Mouse (Mus musculus): ENCODE data around the gene Mprip. TPM values are rescaled to one million over a fixed set of nuclear protein-coding genes. Genes with fewer than 3 reads are reported as not detected.

Gene Mprip
- polyA plus RNA-seq, 1 experiment from 2014 or later = 75.3 TPM

DNA sequence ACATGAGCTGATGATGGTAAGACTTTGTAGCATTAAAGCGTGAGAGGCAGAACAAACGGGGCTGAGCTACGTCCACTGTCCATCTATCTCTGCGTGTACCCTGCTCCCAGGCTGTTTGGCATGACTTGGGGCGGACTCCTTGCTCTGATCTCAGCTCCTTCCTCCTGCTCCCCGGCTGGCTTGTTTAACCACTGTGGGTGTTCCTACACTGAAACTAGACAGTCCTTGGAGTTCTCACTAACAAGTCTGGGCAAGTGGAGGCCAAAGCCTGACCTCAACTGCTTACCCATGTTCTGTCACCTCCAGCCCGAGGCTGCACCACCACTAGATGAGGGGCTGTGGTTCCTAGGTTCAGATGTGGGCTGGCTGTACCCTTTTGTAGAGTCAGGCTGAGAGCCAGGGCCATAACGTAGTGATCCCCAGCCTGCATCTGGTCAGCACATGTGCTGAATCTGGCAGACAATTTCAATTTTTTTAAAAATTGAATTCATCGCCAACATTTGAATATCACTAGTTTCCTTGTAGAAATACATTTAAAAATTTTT, 25.8 kb upstream of the Mprip start:
- Histone ChIP-seq H3K9ac (no peak overlapping the region), H3K27me3 (replicated peaks) (no peaks in the 10 kb centered on the region), H3K9me3 (no peaks in the 10 kb centered on the region), H3K4me1 (peaks cover 15% of the 10 kb centered on the region; the same call in 1 of the 2 replicates), H3K36me3 (no peaks in the 10 kb centered on the region), H3K4me3 (replicated peaks) (no peak overlapping the region), H3K27ac (peak overlapping the region; percentile 68), H3K4me2 (no peak overlapping the region)
- ATAC-seq (ENCODE audit: insufficient read depth, low FRiP score, low read depth) = no peak
- WGBS = 58% methylated on average over 9 of the region's 9 CpGs

DNA sequence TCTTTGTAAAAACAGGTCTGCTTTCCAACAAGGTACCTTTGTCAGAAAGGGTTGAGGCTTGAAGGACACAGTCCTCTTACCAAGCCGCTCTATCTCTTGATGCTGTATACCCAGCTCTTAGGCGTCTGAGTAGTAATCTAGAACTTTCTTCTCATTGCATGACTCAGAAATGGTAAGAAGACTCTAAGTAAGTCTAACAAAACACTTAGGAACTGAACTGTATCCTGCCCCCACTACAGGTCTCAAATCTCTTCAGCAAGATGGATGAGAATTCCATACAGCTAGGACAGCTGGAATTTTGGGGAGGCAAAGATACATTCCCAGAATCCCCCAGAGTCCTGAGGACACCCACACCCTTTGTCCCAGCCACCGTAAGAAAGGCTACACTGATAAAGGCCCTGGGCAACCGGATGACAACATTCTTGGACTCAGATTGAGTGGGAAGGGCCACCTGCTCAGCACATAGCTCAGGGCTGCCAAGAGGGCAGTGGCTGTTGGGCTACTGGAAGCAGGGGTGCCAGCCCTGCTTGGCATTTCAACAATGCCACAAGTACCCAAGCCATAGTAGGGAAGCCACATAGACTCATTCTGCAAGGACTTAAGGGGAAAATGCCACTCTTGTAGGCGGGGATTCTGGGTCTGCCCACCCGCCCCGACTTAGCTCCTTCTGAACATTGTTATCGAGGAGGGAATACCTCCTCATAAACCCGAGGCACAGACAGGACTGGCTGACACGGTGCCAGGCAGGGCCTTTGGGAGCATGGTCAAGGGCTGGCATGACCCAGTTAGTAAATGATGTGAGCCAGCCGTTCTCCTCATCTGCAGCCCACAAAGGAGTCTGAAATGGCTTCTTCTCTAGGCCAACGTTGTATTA, 25.0 kb upstream of the Mprip start:
- no peak for ATAC-seq (ENCODE audit: insufficient read depth, low FRiP score, low read depth)
- no peaks in the 10 kb centered on the region for H3K27me3 ChIP-seq (replicated peaks)
- no peak overlapping the region for H3K4me2 ChIP-seq
- H3K4me3 ChIP-seq (replicated peaks) = no peak overlapping the region
- H3K27ac ChIP-seq = no peak overlapping the region
- no peak overlapping the region for H3K9ac ChIP-seq
- WGBS = 77% methylated on average over 12 of the region's 12 CpGs
- H3K9me3 ChIP-seq = no peaks in the 10 kb centered on the region
- peaks cover 15% of the 10 kb centered on the region; the same call in 1 of the 2 replicates for H3K4me1 ChIP-seq
- H3K36me3 ChIP-seq = no peaks in the 10 kb centered on the region

DNA sequence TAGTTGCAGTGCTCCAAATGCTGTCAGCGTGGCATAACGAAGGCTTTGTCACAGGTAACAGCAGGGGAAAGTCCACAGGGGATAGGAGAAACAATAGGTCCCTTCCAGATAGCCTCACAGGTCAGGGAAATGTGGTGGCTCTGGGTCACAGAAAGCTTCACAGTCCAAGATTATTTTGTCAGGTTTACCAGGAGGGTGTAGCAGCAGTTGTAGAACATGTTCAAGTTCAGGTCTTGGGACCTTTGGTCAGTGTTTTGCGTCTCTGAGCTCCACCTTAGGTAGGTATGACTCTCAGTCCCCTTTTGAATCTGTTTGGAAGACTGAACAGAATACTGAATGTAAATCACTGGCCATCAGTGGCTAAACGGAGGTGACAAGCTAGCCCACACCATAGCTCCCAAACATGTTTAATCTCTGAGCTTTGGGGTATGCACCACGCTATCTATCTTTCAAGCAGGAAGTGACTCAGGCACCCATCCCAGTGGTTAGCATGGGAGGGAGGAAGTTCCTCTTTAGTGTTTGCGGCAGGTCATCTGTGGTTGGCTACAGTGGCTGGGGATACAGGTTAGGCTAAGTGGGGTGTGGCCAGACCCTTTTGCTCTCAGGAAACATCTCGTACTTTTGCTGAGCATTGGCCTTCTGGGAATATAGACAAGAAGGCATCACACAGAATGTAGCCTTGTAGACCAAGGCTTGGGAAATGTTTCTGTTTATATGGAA, 24.2 kb upstream of the Mprip start:
- H3K4me2 ChIP-seq = no peak overlapping the region
- H3K36me3 ChIP-seq = no peaks in the 10 kb centered on the region
- H3K4me1 ChIP-seq = peaks cover 15% of the 10 kb centered on the region; the same call in 1 of the 2 replicates
- no peaks in the 10 kb centered on the region for H3K9me3 ChIP-seq
- H3K27me3 ChIP-seq (replicated peaks) = no peaks in the 10 kb centered on the region
- no peak overlapping the region for H3K9ac ChIP-seq
- 68% methylated on average over 7 of the region's 7 CpGs for WGBS
- no peak overlapping the region for H3K4me3 ChIP-seq (replicated peaks)
- no peak for ATAC-seq (ENCODE audit: insufficient read depth, low FRiP score, low read depth)
- H3K27ac ChIP-seq = no peak overlapping the region

DNA sequence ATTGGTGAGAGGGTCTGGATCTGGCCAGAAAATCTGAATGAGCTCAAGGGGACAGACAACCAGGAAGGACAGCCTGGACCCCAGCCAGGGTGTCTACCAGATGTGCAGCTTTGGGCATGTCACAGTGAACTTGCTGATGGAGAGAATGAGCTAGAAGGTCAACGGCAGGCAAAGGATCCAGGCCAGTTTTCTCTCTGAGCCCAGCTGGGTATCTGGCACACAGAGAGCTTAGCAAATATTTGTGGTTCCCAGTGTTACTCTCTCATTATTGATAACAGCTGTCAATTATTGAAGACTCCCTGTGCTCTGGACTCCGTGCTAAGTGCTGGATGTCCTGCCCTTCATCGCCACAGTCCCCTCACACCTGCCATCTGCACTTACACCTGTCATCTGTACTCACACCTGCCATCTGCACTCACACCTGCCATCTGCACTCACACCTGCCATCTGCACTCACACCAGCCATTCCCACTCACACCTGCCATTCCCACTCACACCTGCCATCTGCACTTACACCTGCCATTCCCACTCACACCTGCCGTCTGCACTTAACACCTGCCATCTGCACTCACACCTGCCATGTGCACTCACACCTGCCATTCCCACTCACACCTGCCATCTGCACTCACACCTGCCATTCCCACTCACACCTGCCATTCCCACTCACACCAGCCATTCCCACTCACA, 21.0 kb upstream of the Mprip start:
- Histone ChIP-seq H3K27ac (no peak overlapping the region), H3K36me3 (no peaks in the 10 kb centered on the region), H3K9me3 (no peaks in the 10 kb centered on the region), H3K4me3 (replicated peaks) (no peak overlapping the region), H3K9ac (no peak overlapping the region), H3K27me3 (replicated peaks) (no peaks in the 10 kb centered on the region), H3K4me1 (peaks cover 13% of the 10 kb centered on the region; the same call in 1 of the 2 replicates), H3K4me2 (no peak overlapping the region)
- 0 out of 2 replicates have a peak, but pooled peaks have one; percentile 14 for ATAC-seq (ENCODE audit: insufficient read depth, low FRiP score, low read depth)
- 60% methylated on average over 4 of the region's 4 CpGs for WGBS

DNA sequence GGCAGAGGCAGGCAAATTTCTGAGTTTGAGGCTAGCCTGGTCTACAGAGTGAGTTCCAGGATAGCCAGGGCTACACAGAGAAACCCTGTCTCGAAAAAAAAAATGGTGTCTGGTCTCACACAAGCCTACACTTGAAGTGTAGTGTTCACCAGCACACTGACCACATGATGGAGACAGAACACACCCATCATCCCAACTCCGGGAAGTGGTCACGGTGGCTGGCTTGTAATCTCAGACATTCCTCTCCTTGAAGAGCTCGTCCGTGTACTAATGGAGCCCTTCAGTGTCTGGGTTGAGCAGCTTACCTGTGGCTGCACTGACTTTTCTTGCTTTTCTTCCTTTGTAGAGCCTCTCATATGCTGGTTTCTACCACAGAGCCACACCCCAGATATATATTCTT, 19.9 kb upstream of the Mprip start:
- H3K4me1 ChIP-seq = peaks cover 7% of the 10 kb centered on the region; the same call in 1 of the 2 replicates
- H3K9me3 ChIP-seq = no peaks in the 10 kb centered on the region
- no peak overlapping the region for H3K4me2 ChIP-seq
- H3K36me3 ChIP-seq = no peaks in the 10 kb centered on the region
- no peak overlapping the region for H3K9ac ChIP-seq
- 62% methylated on average over 5 of the region's 5 CpGs for whole genome bisulfite sequencing
- H3K27ac ChIP-seq = no peak overlapping the region
- H3K27me3 ChIP-seq (replicated peaks) = no peaks in the 10 kb centered on the region
- H3K4me3 ChIP-seq (replicated peaks) = no peak overlapping the region
- no peak for ATAC-seq (ENCODE audit: insufficient read depth, low FRiP score, low read depth)

DNA sequence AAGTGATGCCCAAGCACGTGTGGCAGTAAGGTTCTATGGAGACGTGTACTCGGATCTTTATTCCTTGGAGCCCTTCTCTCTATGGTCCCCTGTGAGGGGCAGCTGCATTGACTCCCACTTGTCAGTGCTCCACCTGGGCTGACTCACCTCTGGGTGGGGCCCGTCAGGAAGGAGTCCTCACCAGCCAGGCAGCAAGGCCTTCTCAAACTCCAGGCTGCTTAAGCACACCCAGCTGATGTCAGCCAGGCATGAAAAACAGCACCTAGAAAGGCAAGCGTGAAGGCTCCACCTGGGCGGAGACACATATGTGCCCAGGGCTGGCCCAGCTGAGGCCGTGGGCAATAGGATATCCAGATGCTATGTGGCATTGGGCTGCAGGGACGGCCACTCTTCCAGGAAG, 18.7 kb upstream of the Mprip start:
- Histone ChIP-seq H3K27me3 (replicated peaks) (no peaks in the 10 kb centered on the region; the same call in 1 of the 2 replicates), H3K9ac (no peak overlapping the region), H3K36me3 (no peaks in the 10 kb centered on the region), H3K27ac (no peak overlapping the region), H3K4me2 (no peak overlapping the region), H3K4me3 (replicated peaks) (no peak overlapping the region), H3K4me1 (0 out of 2 replicates have a peak, but pooled peaks cover 6% of the 10 kb centered on the region), H3K9me3 (no peaks in the 10 kb centered on the region)
- 71% methylated on average over 8 of the region's 8 CpGs for WGBS
- ATAC-seq (ENCODE audit: insufficient read depth, low FRiP score, low read depth) = no peak

DNA sequence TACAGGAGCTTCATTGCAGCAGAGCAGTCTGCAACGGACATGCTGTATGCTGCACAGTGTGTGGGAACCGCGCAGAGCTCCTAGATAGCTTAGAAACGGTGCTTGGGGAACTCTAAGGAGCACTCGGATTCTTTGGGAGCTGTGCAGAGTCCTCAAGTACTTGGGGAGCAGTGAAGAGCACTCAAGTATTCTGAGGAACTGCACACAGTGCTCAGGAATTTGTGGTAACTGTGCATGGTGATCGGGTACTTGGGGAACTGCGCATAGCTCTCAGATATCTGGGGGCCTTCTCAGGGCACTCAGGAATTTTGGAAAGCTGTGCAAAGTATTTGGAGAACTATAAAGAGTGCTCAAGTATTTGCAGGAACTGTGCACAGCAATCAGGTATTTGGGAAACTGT, 16.1 kb upstream of the Mprip start:
- no peak for ATAC-seq (ENCODE audit: insufficient read depth, low FRiP score, low read depth)
- Histone ChIP-seq H3K36me3 (no peaks in the 10 kb centered on the region), H3K4me3 (replicated peaks) (no peak overlapping the region), H3K9me3 (no peaks in the 10 kb centered on the region), H3K27me3 (replicated peaks) (no peaks in the 10 kb centered on the region; the same call in 1 of the 2 replicates), H3K9ac (no peak overlapping the region), H3K4me2 (no peak overlapping the region), H3K4me1 (no peaks in the 10 kb centered on the region), H3K27ac (no peak overlapping the region)
- WGBS = 58% methylated on average over 7 of the region's 7 CpGs

DNA sequence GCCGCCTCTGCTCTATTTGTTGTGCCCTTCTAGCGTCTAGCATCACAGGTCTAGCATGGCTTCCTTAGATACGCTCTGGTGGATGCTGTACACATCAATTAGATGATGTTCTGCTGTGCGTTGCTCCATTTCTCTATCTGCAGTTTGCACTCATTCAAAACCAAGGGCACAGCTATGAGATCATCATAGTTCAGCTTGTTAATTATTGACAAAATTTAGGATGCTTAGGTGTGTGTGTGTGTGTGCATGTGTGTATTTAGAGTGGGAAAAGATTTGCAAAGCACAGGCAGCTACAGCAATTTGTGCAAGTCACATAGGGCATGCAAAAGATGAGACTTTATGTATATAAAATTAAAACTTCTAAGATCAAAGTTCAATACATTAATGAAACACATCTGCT, 12.0 kb upstream of the Mprip start:
- Histone ChIP-seq H3K4me3 (replicated peaks) (no peak overlapping the region), H3K9me3 (no peaks in the 10 kb centered on the region), H3K4me2 (no peak overlapping the region), H3K36me3 (no peaks in the 10 kb centered on the region), H3K9ac (no peak overlapping the region), H3K27ac (no peak overlapping the region), H3K4me1 (no peaks in the 10 kb centered on the region), H3K27me3 (replicated peaks) (no peaks in the 10 kb centered on the region; the same call in 1 of the 2 replicates)
- ATAC-seq (ENCODE audit: insufficient read depth, low FRiP score, low read depth) = no peak
- 61% methylated on average over 4 of the region's 4 CpGs for WGBS

DNA sequence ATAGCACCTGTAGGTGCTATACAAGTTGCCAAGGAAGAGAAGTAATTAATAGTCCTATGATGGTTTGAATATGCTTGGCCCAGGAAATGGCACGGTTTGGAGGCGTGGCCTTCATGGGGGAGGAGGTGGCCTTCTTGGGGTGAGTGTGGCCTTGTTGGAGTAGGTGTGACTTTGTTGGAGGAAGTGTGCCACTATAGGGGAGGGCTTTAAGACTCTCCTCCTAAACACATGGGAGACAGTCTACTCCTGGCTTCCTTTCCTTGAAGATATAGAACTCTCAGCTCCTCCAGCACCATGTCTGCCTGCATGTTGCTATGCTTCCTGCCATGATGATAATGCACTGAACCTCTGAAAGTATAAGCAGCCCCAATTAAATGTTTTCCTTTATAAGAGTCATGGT, 8.1 kb upstream of the Mprip start:
- ATAC-seq (ENCODE audit: insufficient read depth, low FRiP score, low read depth) = no peak
- Histone ChIP-seq H3K4me3 (replicated peaks) (no peak overlapping the region), H3K9me3 (no peaks in the 10 kb centered on the region)

DNA sequence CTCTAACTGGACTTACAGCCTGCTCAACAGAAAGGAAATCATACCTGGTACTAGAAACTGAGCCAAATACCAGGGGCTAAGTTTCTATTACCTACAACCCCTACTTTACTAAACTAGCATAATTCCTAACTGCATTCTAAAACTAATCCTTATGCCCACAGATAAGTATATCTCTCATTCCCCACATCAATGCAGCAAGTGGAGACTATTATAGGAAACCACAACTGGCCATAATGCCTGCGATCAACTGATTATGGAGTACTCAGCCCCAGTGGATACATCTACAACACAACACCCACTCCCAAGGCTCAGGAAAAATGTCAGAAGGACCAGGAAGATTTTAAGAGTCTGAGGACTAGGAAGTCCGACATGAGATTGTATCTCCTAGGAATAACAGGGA, 7.6 kb upstream of the Mprip start:
- no peak overlapping the region for H3K4me2 ChIP-seq
- no peaks in the 10 kb centered on the region for H3K4me1 ChIP-seq
- no peak overlapping the region for H3K4me3 ChIP-seq (replicated peaks)
- H3K36me3 ChIP-seq = no peaks in the 10 kb centered on the region
- H3K27me3 ChIP-seq (replicated peaks) = no peaks in the 10 kb centered on the region
- no peak overlapping the region for H3K27ac ChIP-seq
- ATAC-seq (ENCODE audit: insufficient read depth, low FRiP score, low read depth) = no peak
- H3K9ac ChIP-seq = no peak overlapping the region
- H3K9me3 ChIP-seq = no peaks in the 10 kb centered on the region
- WGBS = 91% methylated on average over 2 of the region's 2 CpGs

More for the DNA sequence above, 8.1 kb upstream of the Mprip start:
- no peak overlapping the region for H3K4me2 ChIP-seq
- no peak overlapping the region for H3K27ac ChIP-seq
- H3K36me3 ChIP-seq = no peaks in the 10 kb centered on the region
- H3K27me3 ChIP-seq (replicated peaks) = no peaks in the 10 kb centered on the region
- H3K9ac ChIP-seq = no peak overlapping the region
- 70% methylated on average over 2 of the region's 2 CpGs for WGBS
- no peaks in the 10 kb centered on the region for H3K4me1 ChIP-seq

DNA sequence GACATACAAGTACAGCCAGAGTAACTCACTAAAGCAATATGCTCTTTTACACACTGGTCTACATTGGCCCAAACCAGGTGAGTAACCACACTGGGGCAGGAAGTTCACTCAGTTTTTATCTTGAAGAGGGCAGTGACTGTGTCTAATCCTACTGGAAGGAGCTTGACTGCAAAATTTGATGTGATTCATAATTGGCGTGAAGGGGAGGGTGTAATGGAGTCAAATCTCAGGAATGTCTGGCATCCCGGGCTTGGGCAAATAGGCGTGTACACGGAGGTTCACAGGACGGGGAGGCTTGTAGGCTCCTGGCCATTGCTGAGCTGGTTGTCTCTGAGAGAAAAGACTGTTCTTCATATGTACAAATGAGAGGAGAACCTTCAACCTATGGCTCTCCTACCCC, 5.8 kb upstream of the Mprip start:
- Histone ChIP-seq H3K9me3 (no peaks in the 10 kb centered on the region), H3K9ac (no peak overlapping the region), H3K4me2 (no peak overlapping the region), H3K36me3 (no peaks in the 10 kb centered on the region), H3K27ac (no peak overlapping the region), H3K4me3 (replicated peaks) (no peak overlapping the region), H3K27me3 (replicated peaks) (no peaks in the 10 kb centered on the region), H3K4me1 (no peaks in the 10 kb centered on the region)
- peak; percentile 81 for ATAC-seq (ENCODE audit: insufficient read depth, low FRiP score, low read depth)
- 33% methylated on average over 5 of the region's 5 CpGs for WGBS
